Mouse (Mus musculus) neural tube, embryonic 11.5 days (tissue): ENCODE measurements at regions not wholly inside any gene's neighbourhood (a gene's known extent, or its start where the extent isn't known, plus 50 kb on each side); places are given as distances from the start of the nearest gene placed in this dataset.
A peak's percentile ranks its signal among the peaks of the same experiment; 100 is the strongest.

Source experiments
- ATAC-seq: fragments of 200-750 bp; cut with Nextera tagmentation; 2 replicates; pipeline ENCODE4 v1.8.0; 2017; ENCODE audit warnings: moderate number of reproducible peaks, mild to moderate bottlenecking, moderate TSS enrichment, moderate library complexity; ENCODE audit not compliant: insufficient read depth, low FRiP score, low TSS enrichment
- DNase-seq: peaks from one replicate; pipeline ENCODE4 v3.0.0-alpha.2; 2015; ENCODE audit warnings: low spot score
- H3K27ac ChIP-seq: fragments of 300-500 bp; sonication (generic); 2 replicates; pipeline ENCODE4 v1.5.1; 2014; ENCODE audit warnings: low read depth, mild to moderate bottlenecking, low read length
- H3K27me3 ChIP-seq: fragments of 300-500 bp; sonication (generic); 2 replicates; pipeline ENCODE4 v1.6.1; 2014; ENCODE audit warnings: mild to moderate bottlenecking, low read length, mixed read lengths; ENCODE audit not compliant: control insufficient read depth, insufficient read depth
- H3K36me3 ChIP-seq: fragments of 300-500 bp; sonication (generic); 2 replicates; pipeline ENCODE4 v1.6.1; 2014; ENCODE audit warnings: mild to moderate bottlenecking, low read length, moderate library complexity, mixed read lengths; ENCODE audit not compliant: control insufficient read depth, insufficient read depth
- H3K4me1 ChIP-seq: fragments of 300-500 bp; sonication (generic); 2 replicates; pipeline ENCODE4 v1.6.1; 2014; ENCODE audit warnings: low read length, mixed read lengths; ENCODE audit not compliant: control insufficient read depth, insufficient read depth
- H3K4me2 ChIP-seq: fragments of 300-500 bp; sonication (generic); 2 replicates; pipeline ENCODE4 v1.6.1; 2014; ENCODE audit warnings: low read depth, mild to moderate bottlenecking, moderate library complexity
- H3K4me3 ChIP-seq: fragments of 300-500 bp; sonication (generic); 2 replicates; pipeline ENCODE4 v1.5.1; 2014; ENCODE audit warnings: low read depth, low read length
- H3K9ac ChIP-seq: fragments of 300-500 bp; sonication (generic); 2 replicates; pipeline ENCODE4 v1.6.1; 2014; ENCODE audit warnings: mild to moderate bottlenecking, low read length
- H3K9me3 ChIP-seq: fragments of 300-500 bp; sonication (generic); 2 replicates; pipeline ENCODE4 v1.6.1; 2016; ENCODE audit warnings: low read length; ENCODE audit not compliant: control insufficient read depth
- WGBS: fragments of 180-500 bp; shearing (Covaris S2); extraction: QIAGEN DNeasy Blood & Tissue Kit; methylation state at CpG from one replicate; pipeline ENCODE4 v1.1.7; 2014; 5-methylcytosine and 5-hydroxymethylcytosine counted together

DNA sequence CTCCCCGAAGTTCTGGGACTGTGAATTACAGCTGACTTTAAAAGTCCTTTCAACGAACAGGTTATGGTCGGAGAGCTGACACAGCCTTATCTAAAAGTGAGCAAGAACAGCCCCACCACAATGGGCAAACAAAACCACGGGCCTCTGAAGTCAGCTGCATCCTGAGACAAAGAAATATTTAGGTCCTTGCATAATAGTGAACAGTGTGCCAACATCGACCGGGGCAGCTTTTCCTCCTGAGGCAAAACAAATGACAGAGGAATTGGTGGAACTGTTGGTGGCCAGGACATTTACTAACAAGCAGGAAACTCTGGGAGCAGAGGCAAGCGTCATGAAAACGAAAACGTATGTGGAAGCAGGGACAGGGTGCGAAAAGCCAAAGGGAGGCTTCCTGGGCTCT, 54.3 kb upstream of the Mon1b start:
- DNase-seq (no peak), ATAC-seq (no peak)
- Histone ChIP-seq H3K9me3 (no peaks in the 10 kb centered on the region), H3K27me3 (no peaks in the 10 kb centered on the region), H3K36me3 (no peaks in the 10 kb centered on the region), H3K27ac (no peak overlapping the region), H3K4me2 (no peak overlapping the region), H3K4me3 (no peak overlapping the region), H3K4me1 (peaks cover 6% of the 10 kb centered on the region), H3K9ac (no peak overlapping the region)
- WGBS: 52% methylated on average over 10 of the region's 10 CpGs

DNA sequence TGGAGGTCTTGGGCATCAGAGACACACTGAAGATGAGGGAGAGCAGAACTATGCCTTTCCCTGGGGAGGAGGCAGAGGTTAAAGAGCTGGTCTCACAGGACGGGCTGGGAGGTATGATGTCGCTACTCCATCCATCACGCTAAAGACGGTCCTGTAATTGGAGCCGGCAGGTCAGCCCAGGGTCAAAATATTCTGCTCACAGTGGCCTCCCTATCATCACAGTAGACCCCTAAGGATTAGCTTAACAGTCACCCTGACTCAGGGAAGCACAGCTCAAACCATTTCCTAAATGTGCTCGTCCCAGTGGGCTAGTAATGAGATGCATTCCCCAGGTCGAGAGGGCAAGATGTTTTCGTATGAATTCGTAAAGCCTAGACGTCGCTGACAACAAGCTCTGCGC, 53.7 kb upstream of the Mon1b start:
- Histone ChIP-seq H3K4me1 (peaks cover 6% of the 10 kb centered on the region), H3K27ac (no peak overlapping the region), H3K9me3 (no peaks in the 10 kb centered on the region), H3K4me2 (no peak overlapping the region), H3K4me3 (no peak overlapping the region), H3K27me3 (no peaks in the 10 kb centered on the region), H3K36me3 (no peaks in the 10 kb centered on the region), H3K9ac (no peak overlapping the region)
- peak; percentile 46 for DNase-seq
- WGBS: 15% methylated on average over 12 of the region's 12 CpGs
- peak; percentile 20; the same call in 1 of the 2 replicates for ATAC-seq

DNA sequence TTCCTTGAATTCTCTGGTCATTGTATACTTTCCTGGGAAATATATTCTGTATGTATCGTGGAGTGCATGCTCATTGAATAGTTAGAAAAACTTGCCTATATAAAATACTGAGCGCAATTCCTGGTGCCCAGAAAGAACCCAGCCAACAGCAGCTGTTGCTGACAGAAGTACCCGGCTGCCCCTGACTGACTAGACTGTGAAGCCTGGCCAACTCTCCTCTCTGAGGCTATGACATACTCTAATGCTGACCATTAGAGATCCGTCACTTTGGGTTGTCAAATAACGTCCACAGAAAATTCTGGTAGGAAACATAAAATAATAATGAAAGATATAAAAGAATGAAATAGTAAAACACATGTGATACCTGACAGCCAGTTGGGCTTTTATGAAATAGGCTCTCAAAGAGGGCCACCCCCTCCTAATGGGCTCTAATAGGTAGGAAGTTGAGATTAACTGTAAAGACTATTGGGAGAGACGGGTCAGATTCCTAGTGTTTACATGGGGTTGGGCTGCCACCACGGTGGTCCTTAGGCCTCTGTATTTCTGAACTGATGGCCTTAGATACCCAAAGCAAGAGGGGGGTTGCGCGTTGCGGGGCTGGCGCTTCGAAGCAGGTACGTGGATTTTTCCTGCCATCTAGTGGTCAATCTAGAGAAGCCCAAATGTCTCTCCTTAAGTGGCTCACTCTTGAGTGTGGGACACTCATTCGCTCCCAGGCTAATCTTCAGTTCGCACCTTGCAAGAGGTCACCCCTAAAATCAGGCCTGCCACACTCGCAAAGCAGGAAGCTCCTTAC, 53.0 kb upstream of the Mon1b start:
- no peaks in the 10 kb centered on the region for H3K36me3 ChIP-seq
- 27% methylated on average over 16 of the region's 16 CpGs for WGBS
- no peaks in the 10 kb centered on the region for H3K27me3 ChIP-seq
- H3K9me3 ChIP-seq: no peaks in the 10 kb centered on the region
- H3K27ac ChIP-seq: no peak overlapping the region
- H3K4me2 ChIP-seq: no peak overlapping the region
- H3K9ac ChIP-seq: no peak overlapping the region
- peak; percentile 73 for DNase-seq
- peak; percentile 75 for ATAC-seq
- H3K4me1 ChIP-seq: peaks cover 6% of the 10 kb centered on the region
- H3K4me3 ChIP-seq: no peak overlapping the region

DNA sequence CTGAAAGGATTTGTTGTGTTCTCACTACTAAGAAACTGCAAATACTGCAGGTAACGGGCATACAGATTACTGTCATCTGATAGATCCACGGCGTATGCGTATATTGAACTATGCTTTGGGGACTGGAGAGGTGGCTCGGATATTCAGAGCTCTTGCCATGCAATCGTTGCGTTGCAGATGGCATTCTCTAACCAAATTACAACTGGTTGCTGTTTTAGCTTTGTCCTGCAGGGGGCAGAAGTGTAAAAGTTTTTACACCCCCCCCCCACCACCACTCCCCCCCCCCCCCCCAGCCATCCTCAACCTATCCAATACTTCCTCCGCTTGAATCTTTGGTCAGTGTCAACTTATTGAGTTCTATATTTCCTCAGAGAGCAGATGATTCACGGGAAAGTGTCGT, 51.6 kb upstream of the Mon1b start:
- H3K4me1 ChIP-seq: peaks cover 6% of the 10 kb centered on the region
- 75% methylated on average over 10 of the region's 10 CpGs for WGBS
- H3K27me3 ChIP-seq: no peaks in the 10 kb centered on the region
- DNase-seq (no peak), ATAC-seq (no peak)
- H3K9ac ChIP-seq: no peak overlapping the region
- no peaks in the 10 kb centered on the region for H3K36me3 ChIP-seq
- no peak overlapping the region for H3K27ac ChIP-seq
- H3K4me3 ChIP-seq: no peak overlapping the region
- H3K4me2 ChIP-seq: no peak overlapping the region
- no peaks in the 10 kb centered on the region for H3K9me3 ChIP-seq
